Mouse (Mus musculus): ENCODE measurements around the gene Tab1.

Gene Tab1

DNA sequence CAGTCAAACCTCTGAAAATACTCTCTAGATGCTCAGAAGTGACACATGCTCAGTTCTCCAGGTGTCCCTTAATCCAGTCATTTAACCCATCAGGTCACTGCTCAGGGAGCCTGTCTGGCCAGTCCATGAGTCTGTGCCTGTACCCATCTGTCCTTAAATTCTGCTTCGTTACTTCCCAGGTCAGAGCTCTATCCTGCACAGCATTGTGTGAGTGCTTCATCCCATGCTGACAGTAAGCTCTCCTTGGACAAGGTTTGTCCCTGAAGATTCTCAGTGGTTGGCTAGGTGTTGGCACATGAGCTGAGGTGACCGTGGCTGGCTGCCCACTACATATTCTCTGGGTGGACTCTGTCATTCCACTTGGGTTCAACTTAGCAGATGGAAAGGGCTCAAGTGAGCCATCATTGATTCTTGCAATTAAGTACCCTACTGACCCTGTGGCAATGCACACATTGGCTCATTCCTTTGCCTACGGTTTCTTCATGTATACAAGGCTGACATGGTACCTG lies 73.2 kb downstream of the Tab1 start:
- no peak for DNase-seq (ENCODE audit: low spot score in 2 of 2)

DNA sequence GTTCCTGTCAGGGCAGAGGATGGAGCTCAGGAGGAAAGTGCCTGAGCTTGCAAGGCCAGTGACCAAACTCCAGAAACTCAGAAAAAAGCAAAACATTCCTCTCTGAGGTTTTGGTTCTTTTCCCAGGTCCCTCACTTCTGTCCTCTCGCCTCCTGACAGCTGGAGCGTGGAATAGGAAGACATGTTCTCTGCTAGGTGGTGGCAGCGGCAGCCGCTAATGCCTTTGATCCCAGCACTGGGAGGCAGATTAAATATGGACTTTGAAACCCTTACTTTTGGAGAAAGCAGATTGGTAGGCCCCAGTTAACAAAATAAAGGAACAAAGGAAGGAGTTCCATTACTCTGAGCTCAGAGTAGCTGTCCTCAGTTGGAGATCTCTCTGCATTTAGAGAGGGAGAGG lies 75.5 kb downstream of the Tab1 start:
- no peak for DNase-seq (ENCODE audit: low spot score in 2 of 2)

Measured in spleen, postnatal 14 days (tissue).